Mouse (Mus musculus): ENCODE data around the gene Large1. TPM values are rescaled to one million over a fixed set of nuclear protein-coding genes. Genes with fewer than 3 reads are reported as not detected.
A peak's percentile ranks its signal among the peaks of the same experiment; 100 is the strongest.
"Not testable (repeated sequence)": the region's sequence is repeated elsewhere in the genome, so short reads cannot be mapped to it uniquely, and the experiment has no call there.

Large1 gene
- polyA plus RNA-seq, 1 experiment from 2014 or later = 1.1 TPM

GRCm38 (mm10) chr8:73003858-73004257 lies 349.5 kb downstream of the Large1 start:
- DNase-seq (peak; percentile 45), ATAC-seq (no peak)
- H3K27me3 ChIP-seq (ENCODE audit: insufficient read depth, low read length) = no peaks in the 10 kb centered on the region
- no peak overlapping the region for H3K9ac ChIP-seq (replicated peaks)
- TF ChIP-seq EP300 (IDR thresholded peaks at IDR 0.05; ENCODE audit: low read depth) (no peak), CTCF (IDR thresholded peaks at IDR 0.05; ENCODE audit: low read depth) (peak; percentile 68)
- H3K9me3 ChIP-seq (ENCODE audit: low read length) = no peaks in the 10 kb centered on the region
- H3K4me3 ChIP-seq (ENCODE audit: low read depth, low read length) = no peak overlapping the region
- H3K27ac ChIP-seq (ENCODE audit: low read depth) = no peak overlapping the region
- 49% methylated on average over 2 of the region's 2 CpGs for WGBS (ENCODE audit: insufficient replicate concordance)
- no peak overlapping the region for H3K4me2 ChIP-seq (ENCODE audit: low read depth, low read length)
- no peaks in the 10 kb centered on the region for H3K36me3 ChIP-seq (replicated peaks; ENCODE audit: insufficient read depth, low read length)
- peaks cover 6% of the 10 kb centered on the region; the same call in 1 of the 2 replicates for H3K4me1 ChIP-seq (ENCODE audit: insufficient read depth)

GRCm38 (mm10) chr8:72993831-72994230 lies 359.5 kb downstream of the Large1 start:
- H3K9me3 ChIP-seq (ENCODE audit: low read length) = no peaks in the 10 kb centered on the region
- no peaks in the 10 kb centered on the region for H3K27me3 ChIP-seq (ENCODE audit: insufficient read depth, low read length)
- H3K4me3 ChIP-seq (ENCODE audit: low read depth, low read length) = no peak overlapping the region
- no peak for DNase-seq
- no peaks in the 10 kb centered on the region for H3K4me1 ChIP-seq (ENCODE audit: insufficient read depth)
- H3K27ac ChIP-seq (ENCODE audit: low read depth) = no peak overlapping the region
- H3K9ac ChIP-seq (replicated peaks) = no peak overlapping the region
- ATAC-seq = no peak
- WGBS (ENCODE audit: insufficient replicate concordance) = 97% methylated on average over 1 of the region's 1 CpGs
- H3K4me2 ChIP-seq (ENCODE audit: low read depth, low read length) = no peak overlapping the region
- TF ChIP-seq EP300 (IDR thresholded peaks at IDR 0.05; ENCODE audit: low read depth) (no peak), CTCF (IDR thresholded peaks at IDR 0.05; ENCODE audit: low read depth) (no peak)
- H3K36me3 ChIP-seq (replicated peaks; ENCODE audit: insufficient read depth, low read length) = no peaks in the 10 kb centered on the region

GRCm38 (mm10) chr8:72990425-72990824 lies 362.9 kb downstream of the Large1 start:
- Histone ChIP-seq H3K4me3 (ENCODE audit: low read depth, low read length) (no peak overlapping the region), H3K27me3 (ENCODE audit: insufficient read depth, low read length) (no peaks in the 10 kb centered on the region), H3K4me2 (ENCODE audit: low read depth, low read length) (no peak overlapping the region), H3K9ac (replicated peaks) (no peak overlapping the region), H3K36me3 (replicated peaks; ENCODE audit: insufficient read depth, low read length) (no peaks in the 10 kb centered on the region), H3K4me1 (ENCODE audit: insufficient read depth) (no peaks in the 10 kb centered on the region), H3K27ac (ENCODE audit: low read depth) (no peak overlapping the region), H3K9me3 (ENCODE audit: low read length) (no peaks in the 10 kb centered on the region)
- TF ChIP-seq EP300 (IDR thresholded peaks at IDR 0.05; ENCODE audit: low read depth) = no peak
- TF ChIP-seq CTCF (IDR thresholded peaks at IDR 0.05; ENCODE audit: low read depth) = no peak
- no peak for ATAC-seq
- no peak for DNase-seq
- WGBS (ENCODE audit: insufficient replicate concordance) = 70% methylated on average over 2 of the region's 2 CpGs

GRCm38 (mm10) chr8:72982832-72983231 lies 370.5 kb downstream of the Large1 start:
- H3K27ac ChIP-seq (ENCODE audit: low read depth) = no peak overlapping the region
- ATAC-seq (no peak), DNase-seq (no peak)
- TF ChIP-seq CTCF (IDR thresholded peaks at IDR 0.05; ENCODE audit: low read depth) (no peak), EP300 (IDR thresholded peaks at IDR 0.05; ENCODE audit: low read depth) (no peak)
- H3K9me3 ChIP-seq (ENCODE audit: low read length) = no peaks in the 10 kb centered on the region
- H3K9ac ChIP-seq (replicated peaks) = no peak overlapping the region
- 82% methylated on average over 1 of the region's 1 CpGs for WGBS (ENCODE audit: insufficient replicate concordance)
- H3K4me2 ChIP-seq (ENCODE audit: low read depth, low read length) = no peak overlapping the region
- H3K36me3 ChIP-seq (replicated peaks; ENCODE audit: insufficient read depth, low read length) = no peaks in the 10 kb centered on the region
- no peak overlapping the region for H3K4me3 ChIP-seq (ENCODE audit: low read depth, low read length)
- no peaks in the 10 kb centered on the region for H3K4me1 ChIP-seq (ENCODE audit: insufficient read depth)
- no peaks in the 10 kb centered on the region for H3K27me3 ChIP-seq (ENCODE audit: insufficient read depth, low read length)

GRCm38 (mm10) chr8:72955074-72955473 lies 398.3 kb downstream of the Large1 start:
- 69% methylated on average over 3 of the region's 3 CpGs for WGBS (ENCODE audit: insufficient replicate concordance)

GRCm38 (mm10) chr8:72941393-72941792 lies 411.9 kb downstream of the Large1 start:
- not testable (repeated sequence) for DNase-seq; H3K36me3 ChIP-seq (replicated peaks; ENCODE audit: insufficient read depth, low read length); H3K9me3 ChIP-seq (ENCODE audit: low read length); ATAC-seq; H3K9ac ChIP-seq (replicated peaks); H3K4me1 ChIP-seq (ENCODE audit: insufficient read depth); H3K4me3 ChIP-seq (ENCODE audit: low read depth, low read length); H3K4me2 ChIP-seq (ENCODE audit: low read depth, low read length); H3K27me3 ChIP-seq (ENCODE audit: insufficient read depth, low read length); H3K27ac ChIP-seq (ENCODE audit: low read depth)
- 59% methylated on average over 8 of the region's 8 CpGs for WGBS (ENCODE audit: insufficient replicate concordance)

More at GRCm38 (mm10) chr8:72955074-72955473, 398.3 kb downstream of the Large1 start:
- TF ChIP-seq EP300 (IDR thresholded peaks at IDR 0.05; ENCODE audit: low read depth) = no peak
- no peak for TF ChIP-seq CTCF (IDR thresholded peaks at IDR 0.05; ENCODE audit: low read depth)
- Histone ChIP-seq H3K36me3 (replicated peaks; ENCODE audit: insufficient read depth, low read length) (no peaks in the 10 kb centered on the region), H3K9me3 (ENCODE audit: low read length) (no peaks in the 10 kb centered on the region), H3K27ac (ENCODE audit: low read depth) (no peak overlapping the region), H3K9ac (replicated peaks) (no peak overlapping the region), H3K27me3 (ENCODE audit: insufficient read depth, low read length) (no peaks in the 10 kb centered on the region), H3K4me2 (ENCODE audit: low read depth, low read length) (no peak overlapping the region), H3K4me1 (ENCODE audit: insufficient read depth) (no peaks in the 10 kb centered on the region), H3K4me3 (ENCODE audit: low read depth, low read length) (no peak overlapping the region)
- ATAC-seq (no peak), DNase-seq (no peak)
